Mouse (Mus musculus) hindbrain, embryonic 13.5 days (tissue): ENCODE measurements around the gene Ndfip2. TPM values are rescaled to one million over a fixed set of nuclear protein-coding genes. Genes with fewer than 3 reads are reported as not detected.

Source experiments
- ATAC-seq: fragments of 200-750 bp; cut with Nextera tagmentation; 2 replicates; pipeline ENCODE4 v1.8.0; 2017; ENCODE audit warnings: moderate TSS enrichment; ENCODE audit not compliant: low FRiP score
- H3K27ac ChIP-seq: fragments of 300-500 bp; sonication (generic); 2 replicates; pipeline ENCODE4 v1.5.1; 2015; ENCODE audit warnings: inconsistent platforms, mild to moderate bottlenecking, moderate library complexity
- H3K27me3 ChIP-seq: fragments of 300-500 bp; sonication (generic); 2 replicates; pipeline ENCODE4 v1.6.1; 2015; ENCODE audit warnings: mild to moderate bottlenecking, inconsistent platforms
- H3K36me3 ChIP-seq: fragments of 300-500 bp; sonication (generic); 2 replicates; pipeline ENCODE4 v1.6.1; 2015; ENCODE audit warnings: mild to moderate bottlenecking, inconsistent platforms
- H3K4me1 ChIP-seq: fragments of 300-500 bp; sonication (generic); replicated peaks from 2 replicates; pipeline ENCODE4 v1.6.1; 2015; ENCODE audit warnings: inconsistent platforms
- H3K4me2 ChIP-seq: fragments of 300-500 bp; sonication (generic); 2 replicates; pipeline ENCODE4 v1.6.1; 2015; ENCODE audit warnings: inconsistent platforms, mild to moderate bottlenecking, moderate library complexity
- H3K4me3 ChIP-seq: fragments of 300-500 bp; sonication (generic); 2 replicates; pipeline ENCODE4 v1.5.1; 2015; ENCODE audit warnings: mild to moderate bottlenecking, inconsistent platforms
- H3K9ac ChIP-seq: fragments of 300-500 bp; sonication (generic); 2 replicates; pipeline ENCODE4 v1.6.1; 2015; ENCODE audit warnings: mild to moderate bottlenecking, inconsistent platforms
- H3K9me3 ChIP-seq: fragments of 300-500 bp; sonication (generic); 2 replicates; pipeline ENCODE4 v1.6.1; 2016; ENCODE audit warnings: inconsistent platforms
- WGBS: fragments of 180-500 bp; shearing (Covaris S2); methylation state at CpG from one replicate; pipeline ENCODE4 v1.1.7; 2015; 5-methylcytosine and 5-hydroxymethylcytosine counted together
- polyA plus RNA-seq: library from polyadenylated mRNA; unstranded; fragments of >200 nt; fragmentation: Nextera tagmentation; extraction: Ambion mirVana; gene quantifications from 2 replicates; pipeline ENCODE4 v1.2.1, GENCODE M21; 2015

Gene Ndfip2
- polyA plus RNA-seq, 1 experiment from 2014 or later = 98.9 TPM

GRCm38 (mm10) chr14:105254401-105254800 is 4.0 kb upstream of the Ndfip2 start:
- no peaks in the 10 kb centered on the region for H3K36me3 ChIP-seq
- H3K9me3 ChIP-seq = no peaks in the 10 kb centered on the region
- no peak overlapping the region for H3K27ac ChIP-seq
- H3K4me2 ChIP-seq = no peak overlapping the region
- WGBS = 92% methylated on average over 5 of the region's 5 CpGs
- no peak for ATAC-seq
- no peak overlapping the region for H3K4me3 ChIP-seq
- H3K9ac ChIP-seq = no peak overlapping the region
- H3K27me3 ChIP-seq = no peaks in the 10 kb centered on the region
- no peaks in the 10 kb centered on the region for H3K4me1 ChIP-seq

- 87% methylated on average over 7 of the region's 7 CpGs for WGBS
- H3K4me1 ChIP-seq = peaks cover 2% of the 10 kb centered on the region
- no peak overlapping the region for H3K9ac ChIP-seq
- H3K27ac ChIP-seq = no peak overlapping the region
- no peaks in the 10 kb centered on the region for H3K27me3 ChIP-seq
- H3K4me3 ChIP-seq = no peak overlapping the region
- H3K36me3 ChIP-seq = no peaks in the 10 kb centered on the region
- H3K9me3 ChIP-seq = no peaks in the 10 kb centered on the region
- no peak for ATAC-seq
- no peak overlapping the region for H3K4me2 ChIP-seq
Measured at GRCm38 (mm10) chr14:105255620-105256019, 2.8 kb upstream of the Ndfip2 start.

GRCm38 (mm10) chr14:105259035-105259880 is 885 bp downstream of the Ndfip2 start:
- no peaks in the 10 kb centered on the region for H3K27me3 ChIP-seq
- peak overlapping the region; percentile 97 for H3K27ac ChIP-seq
- peak overlapping the region; percentile 95 for H3K9ac ChIP-seq
- H3K36me3 ChIP-seq = no peaks in the 10 kb centered on the region
- ATAC-seq = peak; percentile 83
- no peaks in the 10 kb centered on the region for H3K9me3 ChIP-seq
- peak overlapping the region; percentile 87 for H3K4me3 ChIP-seq
- peak overlapping the region; percentile 65 for H3K4me2 ChIP-seq
- peaks cover 14% of the 10 kb centered on the region for H3K4me1 ChIP-seq
- 9% methylated on average over 33 of the region's 34 CpGs for WGBS

- Histone ChIP-seq H3K9me3 (no peaks in the 10 kb centered on the region), H3K27ac (no peak overlapping the region), H3K36me3 (no peaks in the 10 kb centered on the region), H3K4me2 (no peak overlapping the region), H3K27me3 (no peaks in the 10 kb centered on the region), H3K4me1 (peaks cover 26% of the 10 kb centered on the region), H3K9ac (no peak overlapping the region), H3K4me3 (no peak overlapping the region)
- 52% methylated on average over 5 of the region's 5 CpGs for WGBS
- no peak for ATAC-seq
Measured at GRCm38 (mm10) chr14:105262923-105263322, 4.5 kb downstream of the Ndfip2 start.

- 76% methylated on average over 6 of the region's 6 CpGs for WGBS
- H3K9me3 ChIP-seq = no peaks in the 10 kb centered on the region
- H3K4me1 ChIP-seq = peaks cover 17% of the 10 kb centered on the region
- no peak overlapping the region for H3K4me3 ChIP-seq
- no peak overlapping the region for H3K4me2 ChIP-seq
- no peak for ATAC-seq
- no peaks in the 10 kb centered on the region for H3K27me3 ChIP-seq
- no peak overlapping the region for H3K9ac ChIP-seq
- H3K27ac ChIP-seq = no peak overlapping the region
- H3K36me3 ChIP-seq = no peaks in the 10 kb centered on the region
Measured at GRCm38 (mm10) chr14:105267095-105267494, 8.7 kb downstream of the Ndfip2 start.

GRCm38 (mm10) chr14:105272030-105272429 is 13.7 kb downstream of the Ndfip2 start:
- 91% methylated on average over 6 of the region's 6 CpGs for WGBS
- Histone ChIP-seq H3K4me1 (peaks cover 23% of the 10 kb centered on the region), H3K9me3 (no peaks in the 10 kb centered on the region), H3K4me3 (no peak overlapping the region), H3K27me3 (no peaks in the 10 kb centered on the region), H3K4me2 (no peak overlapping the region), H3K9ac (no peak overlapping the region), H3K36me3 (no peaks in the 10 kb centered on the region), H3K27ac (no peak overlapping the region)
- no peak for ATAC-seq

GRCm38 (mm10) chr14:105272539-105272938 is 14.2 kb downstream of the Ndfip2 start:
- no peak overlapping the region for H3K4me3 ChIP-seq
- H3K9me3 ChIP-seq = no peaks in the 10 kb centered on the region
- H3K36me3 ChIP-seq = no peaks in the 10 kb centered on the region
- no peak overlapping the region for H3K27ac ChIP-seq
- H3K4me1 ChIP-seq = peaks cover 22% of the 10 kb centered on the region
- H3K27me3 ChIP-seq = no peaks in the 10 kb centered on the region
- no peak overlapping the region for H3K9ac ChIP-seq
- no peak overlapping the region for H3K4me2 ChIP-seq
- no peak for ATAC-seq
- 95% methylated on average over 4 of the region's 4 CpGs for WGBS

- Histone ChIP-seq H3K36me3 (no peaks in the 10 kb centered on the region), H3K27me3 (no peaks in the 10 kb centered on the region), H3K4me2 (no peak overlapping the region), H3K9ac (no peak overlapping the region), H3K4me1 (peaks cover 22% of the 10 kb centered on the region), H3K4me3 (no peak overlapping the region), H3K9me3 (no peaks in the 10 kb centered on the region), H3K27ac (0 out of 2 replicates have a peak overlapping the region, but pooled peaks have one; percentile 8)
- 80% methylated on average over 5 of the region's 5 CpGs for WGBS
- ATAC-seq = no peak
Measured at GRCm38 (mm10) chr14:105275196-105275595, 16.8 kb downstream of the Ndfip2 start.

- H3K27ac ChIP-seq = no peak overlapping the region
- WGBS = 68% methylated on average over 5 of the region's 5 CpGs
- H3K4me1 ChIP-seq = peaks cover 22% of the 10 kb centered on the region
Measured at GRCm38 (mm10) chr14:105277277-105277676, 18.9 kb downstream of the Ndfip2 start.

GRCm38 (mm10) chr14:105284062-105284461 is 25.7 kb downstream of the Ndfip2 start:
- no peak overlapping the region for H3K4me3 ChIP-seq
- H3K4me2 ChIP-seq = no peak overlapping the region
- H3K9me3 ChIP-seq = no peaks in the 10 kb centered on the region
- no peak for ATAC-seq
- H3K9ac ChIP-seq = no peak overlapping the region
- no peaks in the 10 kb centered on the region for H3K4me1 ChIP-seq
- H3K27me3 ChIP-seq = no peaks in the 10 kb centered on the region
- WGBS = 96% methylated on average over 3 of the region's 3 CpGs
- H3K27ac ChIP-seq = no peak overlapping the region
- H3K36me3 ChIP-seq = peaks cover 9% of the 10 kb centered on the region

More at GRCm38 (mm10) chr14:105277277-105277676, 18.9 kb downstream of the Ndfip2 start:
- no peak for ATAC-seq
- H3K4me3 ChIP-seq = no peak overlapping the region
- no peak overlapping the region for H3K4me2 ChIP-seq
- H3K36me3 ChIP-seq = no peaks in the 10 kb centered on the region
- H3K9ac ChIP-seq = no peak overlapping the region
- H3K27me3 ChIP-seq = no peaks in the 10 kb centered on the region
- H3K9me3 ChIP-seq = no peaks in the 10 kb centered on the region

- no peaks in the 10 kb centered on the region for H3K27me3 ChIP-seq
- H3K9me3 ChIP-seq = no peaks in the 10 kb centered on the region
- H3K27ac ChIP-seq = no peak overlapping the region
- no peak overlapping the region for H3K9ac ChIP-seq
- no peak overlapping the region for H3K4me2 ChIP-seq
- ATAC-seq = no peak
- peaks cover 24% of the 10 kb centered on the region for H3K36me3 ChIP-seq
- no peaks in the 10 kb centered on the region for H3K4me1 ChIP-seq
- 92% methylated on average over 4 of the region's 4 CpGs for WGBS
- no peak overlapping the region for H3K4me3 ChIP-seq
Measured at GRCm38 (mm10) chr14:105287557-105287956, 29.2 kb downstream of the Ndfip2 start.

GRCm38 (mm10) chr14:105287972-105288371 is 29.6 kb downstream of the Ndfip2 start:
- no peak overlapping the region for H3K4me3 ChIP-seq
- no peaks in the 10 kb centered on the region for H3K9me3 ChIP-seq
- H3K4me2 ChIP-seq = no peak overlapping the region
- no peak overlapping the region for H3K9ac ChIP-seq
- no peaks in the 10 kb centered on the region for H3K27me3 ChIP-seq
- no peaks in the 10 kb centered on the region for H3K4me1 ChIP-seq
- WGBS = 96% methylated on average over 2 of the region's 2 CpGs
- no peak for ATAC-seq
- no peak overlapping the region for H3K27ac ChIP-seq
- H3K36me3 ChIP-seq = peaks cover 25% of the 10 kb centered on the region

- Histone ChIP-seq H3K36me3 (peaks cover 25% of the 10 kb centered on the region), H3K9me3 (no peaks in the 10 kb centered on the region), H3K9ac (no peak overlapping the region), H3K4me1 (no peaks in the 10 kb centered on the region), H3K4me2 (no peak overlapping the region), H3K4me3 (no peak overlapping the region), H3K27me3 (no peaks in the 10 kb centered on the region), H3K27ac (no peak overlapping the region)
- ATAC-seq = no peak
- WGBS = 94% methylated on average over 4 of the region's 4 CpGs
Measured at GRCm38 (mm10) chr14:105288529-105288928, 30.2 kb downstream of the Ndfip2 start.
